Mouse (Mus musculus) forebrain, embryonic 11.5 days (tissue): ENCODE results near the gene Cnnm2. TPM values are rescaled to one million over a fixed set of nuclear protein-coding genes. Genes with fewer than 3 reads are reported as not detected.

Source experiments
- ATAC-seq: fragments of 200-750 bp; cut with Nextera tagmentation; replicated peaks from 2 replicates; pipeline ENCODE4 v1.8.0; 2017; ENCODE audit warnings: moderate TSS enrichment; ENCODE audit not compliant: low FRiP score
- DNase-seq: peaks from one replicate; pipeline ENCODE4 v3.0.0-alpha.2; 2017; ENCODE audit warnings: low spot score
- H3K27ac ChIP-seq: fragments of 300-500 bp; sonication (generic); 2 replicates; pipeline ENCODE4 v1.5.1; 2014; ENCODE audit warnings: low read depth, low read length
- H3K27me3 ChIP-seq: fragments of 300-500 bp; sonication (generic); 2 replicates; pipeline ENCODE4 v1.6.1; 2014; ENCODE audit warnings: mild to moderate bottlenecking, low read length, mixed read lengths; ENCODE audit not compliant: control insufficient read depth, insufficient read depth
- H3K36me3 ChIP-seq: fragments of 300-500 bp; sonication (generic); 2 replicates; pipeline ENCODE4 v1.6.1; 2014; ENCODE audit warnings: mild to moderate bottlenecking, low read length, moderate library complexity, mixed read lengths; ENCODE audit not compliant: control insufficient read depth, insufficient read depth
- H3K4me1 ChIP-seq: fragments of 300-500 bp; sonication (generic); replicated peaks from 2 replicates; pipeline ENCODE4 v1.6.1; 2014; ENCODE audit warnings: low read length, mixed read lengths; ENCODE audit not compliant: control insufficient read depth, insufficient read depth
- H3K4me2 ChIP-seq: fragments of 300-500 bp; sonication (generic); 2 replicates; pipeline ENCODE4 v1.6.1; 2014; ENCODE audit warnings: low read depth, mild to moderate bottlenecking, low read length, moderate library complexity, mixed read lengths; ENCODE audit not compliant: severe bottlenecking
- H3K4me3 ChIP-seq: fragments of 300-500 bp; sonication (generic); 2 replicates; pipeline ENCODE4 v1.5.1; 2014; ENCODE audit warnings: low read depth, low read length
- H3K9ac ChIP-seq: fragments of 300-500 bp; sonication (generic); 2 replicates; pipeline ENCODE4 v1.6.1; 2014; ENCODE audit warnings: low read length
- H3K9me3 ChIP-seq: fragments of 300-500 bp; sonication (generic); 2 replicates; pipeline ENCODE4 v1.6.1; 2016; ENCODE audit warnings: low read length, mixed read lengths; ENCODE audit not compliant: control insufficient read depth
- WGBS: fragments of 180-500 bp; shearing (Covaris S2); extraction: QIAGEN DNeasy Blood & Tissue Kit; methylation state at CpG from one replicate; pipeline ENCODE4 v1.1.7; 2014; 5-methylcytosine and 5-hydroxymethylcytosine counted together
- polyA plus RNA-seq: library from polyadenylated mRNA; unstranded; fragments of >200 nt; fragmentation: Nextera tagmentation; extraction: Ambion mirVana; gene quantifications from 2 replicates; pipeline ENCODE4 v1.2.1, GENCODE M21; 2014

Cnnm2 gene
- polyA plus RNA-seq, 1 experiment from 2014 or later = 3.8 TPM

DNA sequence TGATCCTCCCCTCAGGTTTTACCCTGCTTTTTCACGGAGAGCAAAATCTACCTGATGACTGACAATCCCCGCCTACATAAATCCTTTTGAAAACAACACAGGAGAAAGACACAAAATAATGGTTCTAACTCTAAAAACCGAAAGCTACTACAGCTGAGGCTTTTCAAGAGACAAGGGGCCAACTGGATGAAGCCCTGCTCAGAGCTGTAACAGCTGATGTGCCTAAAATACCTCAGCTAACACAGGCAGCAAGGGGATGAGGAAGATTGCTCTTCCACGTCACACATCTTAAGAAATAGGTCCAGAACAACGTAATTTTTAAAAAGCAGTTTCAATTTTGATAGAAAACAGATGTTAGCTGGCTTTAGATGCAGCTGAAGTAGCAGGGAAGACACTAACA, 165.6 kb downstream of the Cnnm2 start:
- ATAC-seq (no peak), DNase-seq (no peak)
- WGBS = 60% methylated on average over 5 of the region's 5 CpGs
- H3K4me1 ChIP-seq = no peaks in the 10 kb centered on the region; the same call in 1 of the 2 replicates
- H3K36me3 ChIP-seq = no peaks in the 10 kb centered on the region
- H3K4me3 ChIP-seq = no peak overlapping the region
- H3K9ac ChIP-seq = no peak overlapping the region
- H3K4me2 ChIP-seq = no peak overlapping the region
- H3K9me3 ChIP-seq = no peaks in the 10 kb centered on the region
- H3K27me3 ChIP-seq = no peaks in the 10 kb centered on the region
- no peak overlapping the region for H3K27ac ChIP-seq

DNA sequence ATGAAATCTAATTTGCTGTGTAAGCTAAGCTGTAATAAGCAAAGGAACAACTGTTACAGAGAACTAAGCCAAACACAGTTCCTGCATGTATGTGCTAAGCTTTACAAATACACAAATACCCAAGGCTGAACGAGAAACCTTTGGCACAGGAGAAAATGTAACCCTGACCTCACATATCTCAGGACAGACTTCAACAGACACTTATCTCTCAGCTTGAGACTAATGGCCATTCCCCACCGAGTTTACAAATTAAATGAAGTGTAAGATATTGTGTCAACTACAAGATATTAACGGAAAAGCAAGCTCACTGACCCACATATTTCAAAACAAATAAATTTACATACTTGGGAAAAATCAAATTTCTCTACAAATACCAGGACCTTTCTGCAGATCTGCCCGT, 166.7 kb downstream of the Cnnm2 start:
- ATAC-seq = no peak
- no peak overlapping the region for H3K27ac ChIP-seq
- WGBS = 64% methylated on average over 4 of the region's 4 CpGs

GRCm38 (mm10) chr19:46929044-46929587, 167.7 kb downstream of the Cnnm2 start:
- DNase-seq (no peak), ATAC-seq (no peak)
- no peaks in the 10 kb centered on the region; the same call in 1 of the 2 replicates for H3K4me1 ChIP-seq

More for the DNA sequence above, 166.7 kb downstream of the Cnnm2 start:
- no peak for DNase-seq
- no peaks in the 10 kb centered on the region for H3K36me3 ChIP-seq
- no peak overlapping the region for H3K9ac ChIP-seq
- H3K4me3 ChIP-seq = no peak overlapping the region
- H3K9me3 ChIP-seq = no peaks in the 10 kb centered on the region
- no peaks in the 10 kb centered on the region for H3K27me3 ChIP-seq
- no peaks in the 10 kb centered on the region; the same call in 1 of the 2 replicates for H3K4me1 ChIP-seq
- no peak overlapping the region for H3K4me2 ChIP-seq

More at GRCm38 (mm10) chr19:46929044-46929587, 167.7 kb downstream of the Cnnm2 start:
- Histone ChIP-seq H3K36me3 (no peaks in the 10 kb centered on the region), H3K4me2 (no peak overlapping the region), H3K27me3 (no peaks in the 10 kb centered on the region), H3K27ac (no peak overlapping the region), H3K4me3 (no peak overlapping the region), H3K9ac (no peak overlapping the region), H3K9me3 (no peaks in the 10 kb centered on the region)
- WGBS = 84% methylated on average over 6 of the region's 6 CpGs

Other genes with a start within 250 kb of the Cnnm2 start
- 152 and 154 TPM in 2 replicates for gene Arl3, start 188.4 kb upstream of the Cnnm2 start, polyA plus RNA-seq
- gene Sfxn2, start 188.2 kb upstream of the Cnnm2 start, polyA plus RNA-seq = 10.9 and 14.6 TPM in 2 replicates
- 41.3 and 41.4 TPM in 2 replicates for gene Wbp1l, start 162.5 kb upstream of the Cnnm2 start, polyA plus RNA-seq
- gene Cyp17a1, start 88.4 kb upstream of the Cnnm2 start, polyA plus RNA-seq = not detected in 2 replicates
- gene Borcs7, start 71.7 kb upstream of the Cnnm2 start, polyA plus RNA-seq = 11.3 and 12.6 TPM in 2 replicates
- gene As3mt, start 54.1 kb upstream of the Cnnm2 start, polyA plus RNA-seq = 19.4 and 24.0 TPM in 2 replicates